In the genomic region with DNA sequence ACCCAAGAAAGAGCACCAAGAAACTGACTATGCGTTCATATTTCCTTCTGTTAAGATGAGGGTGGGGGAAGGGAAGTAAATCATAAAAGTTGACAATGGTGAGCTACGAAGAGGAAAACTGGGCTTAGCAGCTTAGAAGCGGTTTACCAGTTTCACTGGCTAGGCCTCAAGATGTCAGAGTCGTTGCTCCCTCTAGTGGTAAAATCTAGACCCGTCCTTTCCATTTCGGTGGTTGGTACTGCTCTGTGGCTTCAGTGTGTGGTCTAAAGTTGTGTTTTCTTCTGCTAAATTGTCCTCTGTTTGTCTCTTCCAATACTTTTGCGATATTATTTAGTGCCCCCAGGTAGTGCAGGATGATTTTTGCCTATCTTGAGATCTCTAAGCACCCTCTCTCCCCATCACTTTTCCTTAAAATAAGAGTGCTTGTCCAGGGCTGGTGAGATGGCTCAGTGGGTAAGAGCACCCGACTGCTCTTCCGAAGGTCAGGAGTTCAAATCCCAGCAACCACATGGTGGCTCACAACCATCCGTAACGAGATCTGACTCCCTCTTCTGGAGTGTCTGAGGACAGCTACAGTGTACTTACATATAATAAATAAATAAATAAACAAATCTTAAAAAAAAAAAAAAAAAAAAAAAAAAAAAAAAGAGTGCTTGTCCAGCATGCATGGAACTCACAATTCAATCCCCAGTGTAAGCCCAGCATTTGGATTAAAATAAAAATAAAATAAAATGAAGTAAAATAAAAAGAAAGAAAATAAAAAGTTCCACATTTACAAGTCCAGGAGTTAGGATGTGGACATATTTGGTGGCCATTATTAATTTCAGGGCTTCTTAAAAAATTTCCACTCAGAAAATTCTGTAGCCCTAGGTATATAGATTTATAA, we compare ENCODE assay signal across 1 mouse cellular context.
A peak's percentile ranks its signal among the peaks of the same experiment; 100 is the strongest.
TF ChIP-seq lines count a peak whose summit lies in the region.

No protein-coding gene starts in this region.

TF ChIP-seq in CH12.LX, 34 proteins besides CTCF, POLR2A, EP300 and RAD21:
- peak; percentile 46; the same call in 1 of the 2 replicates for TF ChIP-seq TCF12 (IDR thresholded peaks at IDR 0.05; ENCODE audit: low read depth, low read length)
- peak; percentile 70; the same call in 1 of the 2 replicates for TF ChIP-seq IRF4 (IDR thresholded peaks at IDR 0.05; ENCODE audit: low read depth, low read length)
- peak; percentile 83; the same call in 1 of the 2 replicates for TF ChIP-seq MYC (IDR thresholded peaks at IDR 0.05; ENCODE audit: low read depth, low read length)
- TF ChIP-seq HCFC1 (IDR thresholded peaks at IDR 0.05; ENCODE audit: low read depth, low read length), result peak; percentile 47; the same call in 1 of the 2 replicates
- peak; percentile 84 for TF ChIP-seq TBP (conservative IDR thresholded peaks at IDR 0.05; ENCODE audit: low read depth, low read length)
- TF ChIP-seq MEF2A (IDR thresholded peaks at IDR 0.05; ENCODE audit: borderline replicate concordance, low read depth, low read length), result peak; percentile 48; the same call in 1 of the 2 replicates
- TF ChIP-seq NELFE (IDR thresholded peaks at IDR 0.05; ENCODE audit: low read depth, low read length), result peak; percentile 55
- peak; percentile 46; the same call in 1 of the 2 replicates for TF ChIP-seq NRF1 (IDR thresholded peaks at IDR 0.05; ENCODE audit: low read depth, low read length)
- no peak for TF ChIP-seq ZMIZ1 (IDR thresholded peaks at IDR 0.05; ENCODE audit: low read depth, low read length)
- TF ChIP-seq POLR2AphosphoS2 (IDR thresholded peaks at IDR 0.05; ENCODE audit: low read depth, low read length), result no peak
- TF ChIP-seq SIN3A (IDR thresholded peaks at IDR 0.05; ENCODE audit: low read length), result peak; percentile 59; the same call in 1 of the 2 replicates
- no peak for TF ChIP-seq USF2 (conservative IDR thresholded peaks at IDR 0.05; ENCODE audit: low read depth, low read length)
- TF ChIP-seq PAX5 (IDR thresholded peaks at IDR 0.05; ENCODE audit: low read length), result no peak
- peak; percentile 68 for TF ChIP-seq CHD2 (IDR thresholded peaks at IDR 0.05; ENCODE audit: low read length)
- TF ChIP-seq MAZ (IDR thresholded peaks at IDR 0.05; ENCODE audit: low read depth, low read length), result peak; percentile 24; the same call in 1 of the 2 replicates
- TF ChIP-seq SMC3 (IDR thresholded peaks at IDR 0.05; ENCODE audit: low read depth, low read length), result peak; percentile 88
- TF ChIP-seq ZNF384 (IDR thresholded peaks at IDR 0.05; ENCODE audit: low read depth, low read length), result peak; percentile 77
- no peak for TF ChIP-seq BHLHE40 (IDR thresholded peaks at IDR 0.05; ENCODE audit: low read depth, low read length)
